In genomic region chr8:78549971-78550751, GRCm38 (mm10) we compare ENCODE assay signal across 13 mouse cellular contexts. TPM values are rescaled to one million over a fixed set of nuclear protein-coding genes. Genes with fewer than 3 reads are reported as not detected.
DNase-seq lines count a peak whose midpoint lies in the region; ATAC-seq lines count a peak whose summit lies in the region.
"Had no signal": no experiment of that assay in that cellular context is flagged by ENCODE, and none has a peak within 500 bp of the region (broad histone marks: within the 10 kb centered on the region; RNA-seq: fewer than 3 reads in every experiment).

No protein-coding gene starts in this region.

- no peaks in the 10 kb centered on the region for H3K36me3 ChIP-seq in neural tube, embryonic 11.5 days (ENCODE audit: control insufficient read depth, insufficient read depth, low read length)
- H3K36me3 ChIP-seq in midbrain, embryonic 12.5 days = no peaks in the 10 kb centered on the region

- H3K4me2 ChIP-seq in neural tube, embryonic 11.5 days (ENCODE audit: low read depth) = no peak overlapping the region
- H3K4me2 ChIP-seq in midbrain, embryonic 12.5 days (replicated peaks) = no peak overlapping the region
- H3K4me2 ChIP-seq: lung, embryonic 14.5 days had no signal

- no peak overlapping the region for H3K4me3 ChIP-seq in neural tube, embryonic 11.5 days (ENCODE audit: low read depth, low read length)
- H3K4me3 ChIP-seq in midbrain, embryonic 12.5 days = no peak overlapping the region

- no peaks in the 10 kb centered on the region for H3K9me3 ChIP-seq in neural tube, embryonic 11.5 days (ENCODE audit: control insufficient read depth, low read length)
- H3K9me3 ChIP-seq in midbrain, embryonic 12.5 days = no peaks in the 10 kb centered on the region

- H3K9ac ChIP-seq in neural tube, embryonic 11.5 days (ENCODE audit: low read length) = no peak overlapping the region
- H3K9ac ChIP-seq in midbrain, embryonic 12.5 days (replicated peaks) = no peak overlapping the region
- H3K9ac ChIP-seq: lung, embryonic 14.5 days had no signal

- peaks cover 3% of the 10 kb centered on the region; the same call in 1 of the 2 replicates for H3K4me1 ChIP-seq in neural tube, embryonic 11.5 days (ENCODE audit: control insufficient read depth, insufficient read depth, low read length)
- H3K4me1 ChIP-seq in midbrain, embryonic 12.5 days = peaks cover 13% of the 10 kb centered on the region

- no peaks in the 10 kb centered on the region for H3K27me3 ChIP-seq in neural tube, embryonic 11.5 days (ENCODE audit: control insufficient read depth, insufficient read depth, low read length)
- H3K27me3 ChIP-seq in midbrain, embryonic 12.5 days = no peaks in the 10 kb centered on the region

- 46% methylated on average over 10 of the region's 10 CpGs for WGBS in neural tube, embryonic 11.5 days
- WGBS in midbrain, embryonic 12.5 days = 39% methylated on average over 10 of the region's 10 CpGs

- peak; percentile 11 for DNase-seq in embryo, embryonic 10 days (ENCODE audit: low spot score)
- no peak for DNase-seq in embryo, embryonic 9.5 days (ENCODE audit: extremely low spot score)
- DNase-seq in neural tube, embryonic 11.5 days (ENCODE audit: low spot score) = no peak
- no peak for DNase-seq in neural tube, embryonic 10.5 days (ENCODE audit: extremely low spot score, low spot score)
- no peak for DNase-seq in kidney, postnatal 25 days
- no peak for DNase-seq in adrenal gland, postnatal 4 days (ENCODE audit: low spot score in 2 of 2)
- DNase-seq: adrenal gland, adult 8-10 months; cerebellum, postnatal 25 days; liver; lung, embryonic 14.5 days had no signal

- ATAC-seq in neural tube, embryonic 11.5 days (ENCODE audit: insufficient read depth, low FRiP score, low TSS enrichment) = peak; percentile 72
- ATAC-seq in midbrain, embryonic 12.5 days (ENCODE audit: low FRiP score, low read depth) = peak; percentile 82
- no peak for ATAC-seq in monocyte, adult 5-6 weeks (replicated peaks; ENCODE audit: insufficient number of reproducible peaks, low FRiP score, low TSS enrichment, poor library complexity, severe bottlenecking)

- H3K27ac ChIP-seq in neural tube, embryonic 11.5 days (ENCODE audit: low read depth, low read length) = no peak overlapping the region
- peak overlapping the region; percentile 63 for H3K27ac ChIP-seq in midbrain, embryonic 12.5 days (replicated peaks)
- H3K27ac ChIP-seq: stomach, postnatal 0 days had no signal

RNA-seq across cellular contexts. Expression of gene Slc10a7, which starts 41.0 kb away (rescaled TPM):
- 7.4 TPM in 2 replicates for polyA plus RNA-seq in neural tube, embryonic 11.5 days (2014; fragmentation: Nextera tagmentation; extraction: Ambion mirVana)
- polyA plus RNA-seq in midbrain, embryonic 12.5 days (2016; fragmentation: Nextera tagmentation; extraction: Ambion mirVana) = 13.8 and 15.9 TPM in 2 replicates
- 12.3 to 18.0 TPM (median 17.0 TPM) in 3 replicates for total RNA-seq in monocyte, adult 5-6 weeks (2017)
- 10 to 100 TPM; 23.4 to 27.0 TPM for total RNA-seq in adrenal gland, postnatal 4 days (2021)

RNA-seq across cellular contexts. Expression of gene Rbmxl1, which starts 41.5 kb away (rescaled TPM):
- polyA plus RNA-seq in neural tube, embryonic 11.5 days (2014; fragmentation: Nextera tagmentation; extraction: Ambion mirVana) = 357 and 359 TPM in 2 replicates
- 331 and 338 TPM in 2 replicates for polyA plus RNA-seq in midbrain, embryonic 12.5 days (2016; fragmentation: Nextera tagmentation; extraction: Ambion mirVana)
- total RNA-seq in monocyte, adult 5-6 weeks (2017) = 44.4 to 76.1 TPM (median 75.3 TPM) in 3 replicates
- 10 to 100 TPM; 71.2 to 74.9 TPM for total RNA-seq in adrenal gland, postnatal 4 days (2021)
